Mouse (Mus musculus) layer of hippocampus, adult 18-20 months (tissue): ENCODE results near the gene Gjb3. TPM values are rescaled to one million over a fixed set of nuclear protein-coding genes. Genes with fewer than 3 reads are reported as not detected.

Experiments
- DNase-seq, 2 experiments: peaks; one replicate each; pipeline ENCODE4 v3.0.0; 2022; ENCODE audit warnings: low spot score in 2 of 2
- total RNA-seq, 2 experiments: library from RNA; stranded (reverse); gene quantifications; 2 replicates each; pipeline ENCODE4 v1.2.3; 2021

The Gjb3 gene
- total RNA-seq, 2 experiments from 2014 or later: 0.18 to 0.25 TPM

GRCm38 (mm10) chr4:127337668-127338067 is 7.0 kb upstream of the Gjb3 start:
- DNase-seq: no peak

DNA sequence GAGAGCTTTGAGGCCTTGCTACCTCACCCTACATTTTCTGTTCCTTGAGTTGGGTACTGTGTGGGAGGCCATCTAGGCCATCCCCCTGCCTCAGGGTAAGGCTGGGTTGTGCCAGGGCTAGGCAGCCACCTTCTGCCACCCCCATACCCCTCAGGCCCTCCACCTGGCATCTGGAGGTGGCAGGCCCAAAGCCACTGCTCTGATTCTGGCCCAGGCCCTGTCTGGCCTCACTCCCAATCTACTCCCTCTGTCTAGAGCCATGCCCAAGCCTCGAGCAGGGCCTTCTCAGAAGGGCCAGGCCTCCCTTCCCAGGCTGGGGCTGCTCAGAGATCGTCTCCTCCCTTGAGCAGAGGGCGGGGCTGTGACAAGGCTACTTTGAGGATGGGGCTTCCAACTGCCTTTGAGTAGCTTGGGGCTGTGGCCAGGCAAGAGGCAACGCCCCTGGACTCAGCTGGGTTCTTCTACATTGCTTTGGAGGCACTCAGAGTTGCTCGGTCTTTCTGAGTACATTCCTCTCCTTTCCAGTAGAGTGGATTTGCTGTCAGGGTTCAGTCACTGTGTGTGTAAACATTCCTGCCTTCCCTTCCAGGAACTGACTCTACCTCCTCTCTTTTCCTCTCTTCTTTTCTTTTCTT is 4.3 kb upstream of the Gjb3 start:
- no peak for DNase-seq

GRCm38 (mm10) chr4:127331171-127331570 is 527 bp upstream of the Gjb3 start:
- DNase-seq: no peak

- DNase-seq: no peak
These were observed 893 bp downstream of the Gjb3 start for GRCm38 (mm10) chr4:127329751-127330150.

GRCm38 (mm10) chr4:127329046-127329445 is 1.6 kb downstream of the Gjb3 start:
- no peak for DNase-seq

DNA sequence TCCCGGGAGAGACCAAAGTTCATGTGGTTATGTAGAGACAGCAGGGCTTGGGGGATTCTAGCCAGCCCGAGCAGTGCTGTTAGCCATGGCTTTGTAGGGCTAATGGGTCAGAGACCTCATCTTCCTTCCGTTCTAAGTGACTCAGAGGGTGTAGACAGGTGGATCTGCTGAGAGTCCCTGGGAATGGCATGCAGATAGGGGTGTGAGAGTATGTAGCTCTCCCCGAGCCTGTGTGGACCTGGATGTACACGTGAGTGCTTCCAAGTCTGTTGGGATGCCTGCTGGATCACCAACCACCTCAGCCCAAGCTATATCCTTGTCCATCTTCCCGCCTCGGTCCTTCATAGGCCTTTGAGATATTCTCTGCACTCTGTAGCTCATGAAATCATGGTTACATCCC is 2.3 kb downstream of the Gjb3 start:
- DNase-seq: no peak

DNA sequence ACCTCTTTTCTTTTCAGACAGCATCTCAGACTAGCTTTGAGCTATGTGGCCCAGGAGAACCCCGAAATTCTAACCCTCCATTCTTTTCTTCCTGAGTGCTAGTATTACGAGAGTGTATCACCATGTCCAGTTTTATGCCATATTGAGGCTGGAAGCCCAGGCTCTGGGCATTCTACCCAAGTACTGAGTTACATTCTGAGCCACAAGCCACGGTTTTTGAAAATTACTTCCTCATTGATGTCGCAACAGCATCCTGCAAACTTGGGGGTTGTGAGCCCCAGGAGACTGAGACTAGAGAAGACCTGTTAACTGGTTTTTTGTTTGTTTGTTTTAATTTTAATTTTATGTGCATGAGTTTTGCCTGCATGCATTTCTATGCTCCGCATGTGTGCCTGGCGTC is 2.9 kb downstream of the Gjb3 start:
- no peak for DNase-seq

- no peak for DNase-seq
These were observed 3.4 kb downstream of the Gjb3 start for GRCm38 (mm10) chr4:127327258-127327657.

GRCm38 (mm10) chr4:127325276-127325675 is 5.4 kb downstream of the Gjb3 start:
- no peak for DNase-seq

- peak; percentile 55 to 87 for DNase-seq
These were observed 5.9 kb downstream of the Gjb3 start for GRCm38 (mm10) chr4:127324759-127325158.

- no peak for DNase-seq
These were observed 6.3 kb downstream of the Gjb3 start for GRCm38 (mm10) chr4:127324296-127324695.

- DNase-seq: no peak
These were observed 7.0 kb downstream of the Gjb3 start for GRCm38 (mm10) chr4:127323651-127324050.

DNA sequence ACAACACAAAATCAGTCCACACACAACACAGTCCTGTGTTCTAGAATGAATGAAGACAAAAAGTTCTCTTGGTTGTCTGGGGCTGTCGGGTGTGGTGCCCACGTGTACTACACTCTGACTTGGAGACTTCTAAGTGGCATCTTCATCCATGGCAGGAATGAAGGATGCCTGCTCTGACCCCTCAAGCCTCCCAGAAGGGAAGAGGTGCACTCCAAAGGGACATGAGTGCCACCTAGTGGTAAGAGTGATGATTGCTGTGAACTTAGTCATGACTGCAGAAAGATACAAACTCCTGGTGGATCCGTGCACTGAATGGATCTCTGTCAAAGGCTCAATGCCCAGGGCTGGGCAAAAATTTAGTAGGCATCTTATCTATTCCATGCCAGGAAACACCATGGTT is 11.0 kb downstream of the Gjb3 start:
- peak; percentile 33 to 79 for DNase-seq

GRCm38 (mm10) chr4:127317143-127317542 is 13.5 kb downstream of the Gjb3 start:
- DNase-seq: peak in 1 of 2 experiments; percentile 31

DNA sequence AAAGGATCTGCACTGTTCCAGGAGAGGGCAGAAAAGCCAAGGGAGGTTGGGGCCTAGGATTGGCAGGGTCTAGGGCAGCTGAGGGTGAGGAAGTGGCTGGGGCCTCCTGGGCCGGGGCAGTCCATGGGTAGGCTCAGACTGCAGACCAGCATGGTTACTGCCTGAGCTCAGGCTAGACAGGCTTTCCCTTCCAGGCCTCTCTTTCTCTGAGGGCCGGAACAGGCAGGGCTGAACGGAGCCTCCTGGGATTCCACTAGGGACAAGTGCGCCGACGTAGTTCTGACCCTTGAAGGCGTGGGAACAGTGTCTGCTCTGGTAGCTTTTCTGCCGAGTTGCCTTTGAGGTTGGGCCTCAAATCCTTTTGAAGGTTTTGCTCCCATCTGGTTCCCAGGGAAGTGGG is 14.9 kb downstream of the Gjb3 start:
- DNase-seq: no peak

- no peak for DNase-seq
These were observed 16.1 kb downstream of the Gjb3 start for GRCm38 (mm10) chr4:127314585-127314984.

DNA sequence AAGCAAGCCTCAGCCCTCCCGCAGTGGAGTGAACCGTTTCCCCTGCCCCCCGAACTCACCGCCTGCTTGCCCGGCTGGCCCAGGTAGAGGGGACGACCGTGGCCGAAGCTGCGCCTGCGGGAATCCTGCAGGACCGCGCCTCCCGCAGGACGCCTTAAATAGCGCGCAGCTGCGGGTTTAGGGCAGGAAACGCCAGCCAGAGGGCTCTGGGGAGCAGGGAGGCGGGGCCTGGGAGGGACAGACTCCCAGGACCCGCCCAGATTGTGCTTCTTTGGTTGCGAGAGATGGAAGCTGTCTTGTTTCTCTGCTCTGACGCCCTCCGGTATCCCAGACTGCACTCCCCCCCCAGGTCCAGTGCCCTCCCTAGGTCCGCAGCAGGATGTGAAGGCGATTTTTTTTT is 16.8 kb downstream of the Gjb3 start, which contains the start of gene Gja4:
Gene Gja4 (minus strand): TSS at position 179 of the 400 bp plus-strand sequence.
- DNase-seq: peak; percentile 50 to 63

DNA sequence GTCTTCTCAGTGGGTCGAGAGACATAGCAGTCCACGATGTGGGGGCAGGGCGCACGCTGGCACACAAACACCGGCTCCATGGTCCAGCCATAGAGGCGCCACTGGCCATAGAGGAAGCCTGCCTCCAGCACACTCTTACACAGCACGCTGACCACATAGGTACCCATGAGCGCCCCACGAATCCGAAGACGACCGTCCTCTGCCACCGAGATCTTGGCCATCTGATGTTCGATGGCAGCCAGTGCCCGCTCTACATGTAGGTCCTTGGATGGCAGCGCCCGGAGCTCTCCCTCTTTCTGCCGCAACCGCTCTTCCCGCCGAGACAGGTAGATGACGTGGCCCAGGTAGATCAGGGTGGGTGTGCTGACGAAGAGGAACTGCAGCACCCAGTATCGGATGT is 18.3 kb downstream of the Gjb3 start:
- DNase-seq: no peak

DNA sequence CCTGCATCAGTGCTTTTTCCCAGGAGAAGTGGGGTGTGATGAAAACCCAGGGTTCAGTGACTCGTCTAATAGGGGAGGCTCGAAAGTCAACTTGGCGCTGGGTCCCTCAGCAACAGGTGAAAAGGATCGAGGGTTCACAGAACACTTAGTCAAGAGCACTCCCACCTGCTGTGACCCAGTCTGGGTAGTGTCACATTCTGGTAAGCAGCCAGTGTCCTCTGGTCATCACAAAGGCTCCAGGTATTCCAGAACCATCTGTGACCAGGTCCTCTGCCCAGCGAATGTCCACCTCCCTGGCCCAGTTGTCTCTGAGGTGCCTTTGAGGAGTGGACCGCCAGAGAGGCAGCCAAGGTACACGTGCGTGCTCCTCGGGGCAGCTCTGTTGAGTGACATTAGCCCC is 19.1 kb downstream of the Gjb3 start:
- no peak for DNase-seq

DNA sequence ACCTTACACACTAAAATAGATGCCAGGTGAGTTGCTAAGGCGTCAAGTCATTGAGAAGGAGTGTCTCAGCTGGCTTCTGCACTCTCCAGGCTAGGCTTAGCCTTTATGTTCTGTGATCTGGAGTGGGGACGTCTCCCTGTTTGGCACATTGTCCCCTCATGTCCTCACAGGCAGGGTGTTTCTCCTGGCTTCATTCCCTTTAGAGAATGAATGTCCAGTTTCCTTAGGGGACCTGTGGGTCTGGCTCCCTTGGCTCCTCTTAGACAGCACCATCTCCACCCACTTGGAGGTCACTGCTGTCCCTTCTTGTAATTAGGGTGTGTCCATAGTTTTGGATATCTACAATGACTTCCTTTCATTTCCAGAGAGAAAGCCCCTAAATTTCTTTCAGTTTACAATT is 23.7 kb downstream of the Gjb3 start:
- no peak for DNase-seq

DNA sequence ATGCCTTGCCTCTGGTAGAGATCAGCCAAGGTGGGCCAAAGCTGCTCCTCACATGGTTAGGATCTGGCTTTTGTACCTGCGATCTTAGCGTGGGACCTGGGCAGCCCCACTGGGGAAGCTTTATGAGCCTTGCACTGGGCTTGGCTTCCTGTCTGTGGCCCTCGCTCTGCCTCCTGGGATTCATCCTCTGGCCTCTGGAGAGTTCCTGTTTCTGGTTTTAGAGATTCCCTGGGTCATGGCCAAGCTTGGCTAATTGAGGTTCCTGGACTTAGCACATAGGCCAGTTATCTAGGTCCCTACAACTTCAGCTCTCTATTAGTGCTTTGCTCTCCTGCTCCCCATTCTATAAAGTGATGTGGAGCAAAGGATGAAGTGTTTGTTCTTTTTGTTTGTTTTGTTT is 26.8 kb downstream of the Gjb3 start:
- no peak for DNase-seq

GRCm38 (mm10) chr4:127300503-127300902 is 30.1 kb downstream of the Gjb3 start:
- DNase-seq: no peak

DNA sequence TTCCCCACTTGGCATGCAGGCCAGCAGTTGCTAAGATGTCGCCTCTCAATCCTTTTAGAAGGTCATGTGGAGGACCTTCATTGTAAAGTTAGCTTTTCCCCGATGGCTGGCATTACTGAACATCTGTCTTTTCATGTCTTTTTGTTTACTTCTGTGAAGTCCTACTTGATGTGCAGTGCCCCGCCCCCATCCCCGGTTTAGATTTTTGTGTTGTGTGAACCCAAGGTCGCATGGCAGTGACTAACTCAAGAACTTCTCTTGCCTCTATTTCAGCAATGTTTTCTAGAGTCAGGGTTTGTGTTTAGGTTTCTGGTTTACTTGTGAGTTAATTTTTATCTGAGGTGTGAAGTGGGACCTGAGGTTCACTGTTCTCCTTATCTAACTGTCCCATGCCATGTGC is 38.0 kb downstream of the Gjb3 start:
- no peak for DNase-seq
